Mouse (Mus musculus) common myeloid progenitor, adult 5-6 weeks (primary cell): ENCODE measurements around the gene Phldb2. TPM values are rescaled to one million over a fixed set of nuclear protein-coding genes. Genes with fewer than 3 reads are reported as not detected.
A peak's percentile ranks its signal among the peaks of the same experiment; 100 is the strongest.

Experiments
- ATAC-seq: replicated peaks from 2 replicates; pipeline ENCODE4 v1.8.0; 2016; ENCODE audit warnings: low read depth, mild to moderate bottlenecking, moderate TSS enrichment, inconsistent platforms; ENCODE audit not compliant: poor library complexity, severe bottlenecking
- total RNA-seq: library from RNA; stranded (forward); fragments of 200-1000, 187-1606 nt; gene quantifications from 2 replicates; pipeline ENCODE4 v1.2.3, GENCODE M21; 2017

The Phldb2 gene
- total RNA-seq, 1 experiment from 2014 or later: 1.8 TPM

GRCm38 (mm10) chr16:45758726-45759269, 194.6 kb downstream of the Phldb2 start:
- no peak for ATAC-seq

- peak; percentile 55 for ATAC-seq
Observed at GRCm38 (mm10) chr16:45757421-45758078, 195.8 kb downstream of the Phldb2 start.

GRCm38 (mm10) chr16:45756855-45757254, 196.5 kb downstream of the Phldb2 start:
- ATAC-seq: peak; percentile 93

- no peak for ATAC-seq
Observed at GRCm38 (mm10) chr16:45743591-45744144, 209.7 kb downstream of the Phldb2 start.

- ATAC-seq: peak; percentile 93
Observed at GRCm38 (mm10) chr16:45742615-45743476, 210.6 kb downstream of the Phldb2 start, which contains the start of gene Abhd10. TSS of gene Abhd10 (minus strand) at chr16:45742955.

- ATAC-seq: no peak
Observed at GRCm38 (mm10) chr16:45737880-45738279, 215.5 kb downstream of the Phldb2 start.

GRCm38 (mm10) chr16:45736724-45737123, 216.7 kb downstream of the Phldb2 start:
- peak; percentile 42; the same call in 1 of the 2 replicates for ATAC-seq

- no peak for ATAC-seq
Observed at GRCm38 (mm10) chr16:45729163-45729562, 224.2 kb downstream of the Phldb2 start.

- ATAC-seq: no peak
Observed at GRCm38 (mm10) chr16:45724742-45725102, 228.7 kb downstream of the Phldb2 start.

- peak; percentile 56 for ATAC-seq
Observed at GRCm38 (mm10) chr16:45724061-45724741, 229.2 kb downstream of the Phldb2 start, which contains the start of gene Tagln3. TSS of gene Tagln3 (minus strand) at chr16:45724608.

- ATAC-seq: no peak
Observed at GRCm38 (mm10) chr16:45723172-45723901, 230.1 kb downstream of the Phldb2 start.

- no peak for ATAC-seq
Observed at GRCm38 (mm10) chr16:45722460-45722951, 230.9 kb downstream of the Phldb2 start.

- no peak for ATAC-seq
Observed at GRCm38 (mm10) chr16:45720022-45720630, 233.3 kb downstream of the Phldb2 start.

GRCm38 (mm10) chr16:45718296-45718695, 235.1 kb downstream of the Phldb2 start:
- ATAC-seq: no peak

GRCm38 (mm10) chr16:45714489-45715150, 238.8 kb downstream of the Phldb2 start:
- no peak for ATAC-seq

- no peak for ATAC-seq
Observed at GRCm38 (mm10) chr16:45713878-45714277, 239.5 kb downstream of the Phldb2 start.

- ATAC-seq: no peak
Observed at GRCm38 (mm10) chr16:45713261-45713660, 240.1 kb downstream of the Phldb2 start.

- peak; percentile 76; the same call in 1 of the 2 replicates for ATAC-seq
Observed at GRCm38 (mm10) chr16:45711263-45711662, 242.1 kb downstream of the Phldb2 start.
